ENCODE assay signal across 22 mouse cellular contexts in genomic region chr6:102485509-102485908, GRCm38 (mm10).
DNase-seq lines count a peak whose midpoint lies in the region; ATAC-seq and TF ChIP-seq lines count a peak whose summit lies in the region.
"Had no signal": no experiment of that assay in that cellular context is flagged by ENCODE, and none has a peak within 500 bp of the region (broad histone marks: within the 10 kb centered on the region; RNA-seq: fewer than 3 reads in every experiment).

No protein-coding gene starts in this region.

- H3K9ac ChIP-seq in forebrain, embryonic 15.5 days (replicated peaks), result no peak overlapping the region
- H3K9ac ChIP-seq in forebrain, embryonic 11.5 days (ENCODE audit: low read length), result no peak overlapping the region
- no peak overlapping the region for H3K9ac ChIP-seq in limb, embryonic 13.5 days
- no peak overlapping the region for H3K9ac ChIP-seq in stomach, embryonic 14.5 days (replicated peaks; ENCODE audit: low read depth, low read length)
- H3K9ac ChIP-seq in stomach, postnatal 0 days (ENCODE audit: low read length), result no peak overlapping the region
- H3K9ac ChIP-seq: embryonic facial prominence, embryonic 12.5 days; limb, embryonic 15.5 days; liver, embryonic 15.5 days; neural tube, embryonic 12.5 days had no signal

- TF ChIP-seq CTCF in stomach, postnatal 0 days (IDR thresholded peaks at IDR 0.05; ENCODE audit: low read depth), result no peak

- no peak for DNase-seq in forebrain, embryonic 11.5 days (ENCODE audit: low spot score)
- DNase-seq in limb, embryonic 10.5 days (ENCODE audit: low spot score), result no peak
- no peak for DNase-seq in stomach, postnatal 0 days (ENCODE audit: low spot score)
- DNase-seq in adrenal gland, postnatal 4 days (ENCODE audit: low spot score in 2 of 2), result no peak
- DNase-seq in kidney, adult 11 months, result no peak
- DNase-seq: adrenal gland, postnatal 36 days; B cell, adult 2 months; cerebellum, adult 8-10 months; gastrocnemius, postnatal 14 days; heart, adult 18-20 months; heart, postnatal 36 days; kidney, adult 8-10 months; kidney, postnatal 14 days; lung, postnatal 4 days had no signal

- no peak overlapping the region for H3K27ac ChIP-seq in forebrain, embryonic 15.5 days (replicated peaks)
- H3K27ac ChIP-seq in forebrain, embryonic 11.5 days (ENCODE audit: low read depth, low read length), result no peak overlapping the region
- no peak overlapping the region for H3K27ac ChIP-seq in limb, embryonic 13.5 days
- no peak overlapping the region for H3K27ac ChIP-seq in limb, embryonic 10.5 days
- no peak overlapping the region for H3K27ac ChIP-seq in stomach, embryonic 14.5 days (ENCODE audit: low read length)
- H3K27ac ChIP-seq in stomach, postnatal 0 days (replicated peaks), result no peak overlapping the region
- H3K27ac ChIP-seq: embryonic facial prominence, embryonic 12.5 days; limb, embryonic 15.5 days; liver, embryonic 15.5 days; neural tube, embryonic 12.5 days had no signal

- H3K9me3 ChIP-seq in forebrain, embryonic 15.5 days, result no peaks in the 10 kb centered on the region
- no peaks in the 10 kb centered on the region for H3K9me3 ChIP-seq in forebrain, embryonic 11.5 days (ENCODE audit: control insufficient read depth, low read length)
- H3K9me3 ChIP-seq in limb, embryonic 13.5 days, result no peaks in the 10 kb centered on the region
- H3K9me3 ChIP-seq in limb, embryonic 10.5 days (replicated peaks), result no peaks in the 10 kb centered on the region
- no peaks in the 10 kb centered on the region for H3K9me3 ChIP-seq in stomach, embryonic 14.5 days (ENCODE audit: control insufficient read depth, low read depth, low read length)
- H3K9me3 ChIP-seq in stomach, postnatal 0 days (ENCODE audit: control insufficient read depth, low read length), result no peaks in the 10 kb centered on the region
- H3K9me3 ChIP-seq: embryonic facial prominence, embryonic 12.5 days; limb, embryonic 15.5 days; liver, embryonic 15.5 days; neural tube, embryonic 12.5 days had no signal

- no peak overlapping the region for H3K4me3 ChIP-seq in forebrain, embryonic 15.5 days
- H3K4me3 ChIP-seq in forebrain, embryonic 11.5 days (ENCODE audit: low read depth, low read length), result no peak overlapping the region
- H3K4me3 ChIP-seq in limb, embryonic 13.5 days, result no peak overlapping the region
- H3K4me3 ChIP-seq in limb, embryonic 10.5 days, result no peak overlapping the region
- no peak overlapping the region for H3K4me3 ChIP-seq in stomach, embryonic 14.5 days (ENCODE audit: low read depth, low read length)
- no peak overlapping the region for H3K4me3 ChIP-seq in stomach, postnatal 0 days (ENCODE audit: low read depth, low read length)
- H3K4me3 ChIP-seq: embryonic facial prominence, embryonic 12.5 days; limb, embryonic 15.5 days; liver, embryonic 15.5 days; neural tube, embryonic 12.5 days had no signal

- H3K27me3 ChIP-seq in forebrain, embryonic 15.5 days, result no peaks in the 10 kb centered on the region
- H3K27me3 ChIP-seq in forebrain, embryonic 11.5 days (ENCODE audit: control insufficient read depth, insufficient read depth, low read length), result no peaks in the 10 kb centered on the region
- no peaks in the 10 kb centered on the region for H3K27me3 ChIP-seq in limb, embryonic 13.5 days
- H3K27me3 ChIP-seq in limb, embryonic 10.5 days (ENCODE audit: low read depth, poor library complexity, severe bottlenecking), result no peaks in the 10 kb centered on the region
- no peaks in the 10 kb centered on the region for H3K27me3 ChIP-seq in stomach, embryonic 14.5 days (ENCODE audit: control insufficient read depth, insufficient read depth, low read length)
- no peaks in the 10 kb centered on the region for H3K27me3 ChIP-seq in stomach, postnatal 0 days (ENCODE audit: control insufficient read depth, insufficient read depth, low read length)
- H3K27me3 ChIP-seq: embryonic facial prominence, embryonic 12.5 days; limb, embryonic 15.5 days; liver, embryonic 15.5 days; neural tube, embryonic 12.5 days had no signal

- no peaks in the 10 kb centered on the region for H3K4me1 ChIP-seq in forebrain, embryonic 15.5 days
- H3K4me1 ChIP-seq in forebrain, embryonic 11.5 days (replicated peaks; ENCODE audit: control insufficient read depth, insufficient read depth, low read length), result no peaks in the 10 kb centered on the region
- no peaks in the 10 kb centered on the region for H3K4me1 ChIP-seq in limb, embryonic 13.5 days
- no peaks in the 10 kb centered on the region for H3K4me1 ChIP-seq in limb, embryonic 10.5 days
- no peaks in the 10 kb centered on the region for H3K4me1 ChIP-seq in stomach, embryonic 14.5 days (ENCODE audit: control insufficient read depth, insufficient read depth, low read length)
- H3K4me1 ChIP-seq in stomach, postnatal 0 days (replicated peaks; ENCODE audit: control insufficient read depth, insufficient read depth), result no peaks in the 10 kb centered on the region
- H3K4me1 ChIP-seq: embryonic facial prominence, embryonic 12.5 days; limb, embryonic 15.5 days; liver, embryonic 15.5 days; neural tube, embryonic 12.5 days had no signal

- H3K4me2 ChIP-seq in forebrain, embryonic 15.5 days (replicated peaks), result no peak overlapping the region
- H3K4me2 ChIP-seq in forebrain, embryonic 11.5 days (ENCODE audit: low read depth, low read length, severe bottlenecking), result no peak overlapping the region
- H3K4me2 ChIP-seq in limb, embryonic 13.5 days (replicated peaks), result no peak overlapping the region
- H3K4me2 ChIP-seq in stomach, embryonic 14.5 days (replicated peaks; ENCODE audit: low read depth, low read length), result no peak overlapping the region
- H3K4me2 ChIP-seq in stomach, postnatal 0 days (replicated peaks; ENCODE audit: low read depth), result no peak overlapping the region
- H3K4me2 ChIP-seq: embryonic facial prominence, embryonic 12.5 days; limb, embryonic 15.5 days; liver, embryonic 15.5 days; neural tube, embryonic 12.5 days had no signal

- H3K36me3 ChIP-seq in forebrain, embryonic 15.5 days, result no peaks in the 10 kb centered on the region
- H3K36me3 ChIP-seq in forebrain, embryonic 11.5 days (ENCODE audit: control insufficient read depth, insufficient read depth, low read length), result no peaks in the 10 kb centered on the region
- H3K36me3 ChIP-seq in limb, embryonic 13.5 days, result no peaks in the 10 kb centered on the region
- no peaks in the 10 kb centered on the region for H3K36me3 ChIP-seq in limb, embryonic 10.5 days
- no peaks in the 10 kb centered on the region for H3K36me3 ChIP-seq in stomach, embryonic 14.5 days (ENCODE audit: control insufficient read depth, insufficient read depth, low read length)
- H3K36me3 ChIP-seq in stomach, postnatal 0 days (ENCODE audit: control insufficient read depth, insufficient read depth, low read length), result no peaks in the 10 kb centered on the region
- H3K36me3 ChIP-seq: embryonic facial prominence, embryonic 12.5 days; limb, embryonic 15.5 days; liver, embryonic 15.5 days; neural tube, embryonic 12.5 days had no signal

- TF ChIP-seq EP300 in stomach, postnatal 0 days (optimal IDR thresholded peaks at IDR 0.05), result no peak

- ATAC-seq in forebrain, embryonic 15.5 days (replicated peaks), result peak; percentile 61; the same call in 1 of the 2 replicates
- no peak for ATAC-seq in forebrain, embryonic 11.5 days (replicated peaks; ENCODE audit: low FRiP score)
- ATAC-seq in limb, embryonic 13.5 days (ENCODE audit: low FRiP score, low read depth), result peak; percentile 61; the same call in 1 of the 2 replicates
- ATAC-seq in stomach, embryonic 14.5 days (ENCODE audit: insufficient number of reproducible peaks, insufficient read depth, low FRiP score, low read depth), result peak; percentile 37; the same call in 1 of the 2 replicates
- ATAC-seq in stomach, postnatal 0 days (ENCODE audit: low FRiP score, low TSS enrichment), result no peak
- ATAC-seq: inflammation-experienced regulatory T-cells, adult 6 months had no signal

Comparison
In these comparisons a context has a peak if more than half of its experiments do, and no peak if none do; other contexts are left out.
1. ATAC-seq: peak in forebrain, embryonic 15.5 days (single experiment), limb, embryonic 13.5 days (single experiment) and stomach, embryonic 14.5 days (single experiment); none in forebrain, embryonic 11.5 days (single experiment) and stomach, postnatal 0 days (single experiment).